Mouse (Mus musculus) spleen, postnatal 36 days (tissue): ENCODE measurements around the gene Aasdhppt.

ENCODE experiments used
- DNase-seq, 2 experiments: peaks; one replicate each; pipeline ENCODE4 v3.0.0; 2022; ENCODE audit warnings: low spot score in 2 of 2, mixed read lengths in 1 of 2

Aasdhppt gene

GRCm38 (mm10) chr9:4309351-4310085 is at the start of gene Aasdhppt, which contains the start of gene Kbtbd3:
Gene Aasdhppt, minus strand, starts transcription at chr9:4309471.
Gene Kbtbd3, plus strand, starts transcription at chr9:4309833.
- DNase-seq = peak; percentile 99

DNA sequence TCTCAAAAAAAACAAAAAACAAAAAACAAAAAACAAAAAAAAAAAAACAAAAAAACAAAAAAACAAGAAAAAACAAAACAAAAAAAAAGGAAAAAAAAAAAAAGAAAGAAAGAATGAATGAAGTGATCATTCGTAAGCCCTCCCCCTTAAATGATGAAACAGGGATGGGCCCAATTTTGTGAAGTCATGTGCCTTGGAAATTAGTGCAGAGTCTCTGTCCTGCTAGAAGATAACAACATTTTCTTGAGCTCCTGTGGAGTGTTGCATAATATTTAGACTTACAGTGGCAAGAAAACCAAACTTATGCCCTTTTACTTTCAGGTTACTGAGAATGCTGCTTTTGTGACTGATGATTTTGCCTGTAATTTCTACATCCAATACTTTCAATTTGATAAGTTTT is 43.9 kb upstream of the Aasdhppt start:
- no peak for DNase-seq

DNA sequence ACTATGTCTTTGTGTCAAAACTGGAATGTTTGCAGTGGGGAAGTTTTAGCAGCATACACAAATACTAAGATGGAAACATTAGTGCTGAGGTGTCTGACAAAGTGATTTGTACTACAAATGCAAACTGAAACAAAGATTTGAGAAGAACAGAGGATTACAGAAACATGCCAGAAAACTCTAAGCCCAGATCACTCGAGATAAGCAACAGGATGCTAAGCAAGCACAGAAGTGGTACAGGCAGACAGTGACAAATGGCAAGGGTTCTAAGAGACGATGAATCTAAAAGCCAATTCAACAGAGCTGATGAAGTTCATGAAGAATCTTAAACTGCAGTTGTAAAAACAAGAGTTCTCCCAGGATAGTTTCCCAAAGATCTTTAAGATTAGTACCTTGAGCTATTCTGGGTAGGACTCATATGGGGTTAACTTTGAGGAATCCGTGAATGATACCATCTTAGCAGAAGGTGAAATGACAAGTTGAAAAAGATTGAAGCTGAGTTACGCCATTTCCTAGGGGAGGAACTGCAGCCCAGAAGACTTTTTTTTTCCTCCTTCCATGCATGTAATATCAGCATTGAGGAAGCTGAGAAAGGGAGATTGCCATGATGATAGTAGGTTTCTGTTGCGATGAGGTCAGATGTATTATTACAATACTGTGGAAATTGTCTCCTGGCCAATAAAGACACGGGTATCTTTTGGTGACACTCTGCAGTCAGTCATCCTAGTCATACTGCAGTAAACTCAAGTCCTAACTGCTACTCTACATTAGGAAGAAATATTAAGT is 9.9 kb upstream of the Aasdhppt start:
- DNase-seq = no peak

DNA sequence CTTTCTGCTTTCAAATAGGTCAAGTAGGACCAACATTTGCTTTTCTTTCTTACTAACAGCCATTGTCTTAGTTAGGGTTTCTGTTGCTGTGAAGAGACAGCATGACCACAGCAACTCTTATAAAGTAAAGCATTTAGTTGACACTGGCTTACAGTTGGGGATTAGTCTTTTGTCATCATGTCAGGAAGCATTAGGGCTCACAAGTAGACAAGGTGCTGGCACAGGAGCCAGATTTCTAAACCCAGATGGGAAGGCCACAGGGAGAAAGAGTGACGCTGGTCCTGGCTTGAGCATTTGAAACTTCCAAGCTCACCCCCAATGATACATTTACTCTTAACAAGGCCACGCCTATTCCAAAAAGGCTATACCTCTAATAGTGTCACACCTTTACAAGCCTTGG is 6.5 kb upstream of the Aasdhppt start:
- DNase-seq = no peak

DNA sequence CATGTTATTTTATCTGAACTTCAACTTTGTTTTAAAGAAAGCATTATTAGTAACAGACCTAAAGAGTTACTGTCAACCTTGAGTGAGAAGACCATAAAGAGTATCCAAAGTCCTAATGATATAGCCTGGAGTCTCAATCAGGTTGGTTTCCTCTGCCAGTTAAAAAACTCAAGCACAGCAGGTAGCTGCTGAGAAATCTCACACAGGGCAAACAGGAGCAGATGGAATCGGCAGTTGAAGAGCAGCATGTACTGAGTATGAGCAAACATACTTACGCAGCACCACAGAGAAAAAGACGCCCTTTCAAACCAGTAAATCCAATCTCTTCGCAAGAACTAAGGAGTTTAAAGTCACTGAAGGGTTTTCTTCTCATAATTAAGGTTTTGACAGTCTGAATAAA is 4.7 kb upstream of the Aasdhppt start:
- no peak for DNase-seq

GRCm38 (mm10) chr9:4311162-4311561 is 1.9 kb upstream of the Aasdhppt start:
- DNase-seq = no peak

DNA sequence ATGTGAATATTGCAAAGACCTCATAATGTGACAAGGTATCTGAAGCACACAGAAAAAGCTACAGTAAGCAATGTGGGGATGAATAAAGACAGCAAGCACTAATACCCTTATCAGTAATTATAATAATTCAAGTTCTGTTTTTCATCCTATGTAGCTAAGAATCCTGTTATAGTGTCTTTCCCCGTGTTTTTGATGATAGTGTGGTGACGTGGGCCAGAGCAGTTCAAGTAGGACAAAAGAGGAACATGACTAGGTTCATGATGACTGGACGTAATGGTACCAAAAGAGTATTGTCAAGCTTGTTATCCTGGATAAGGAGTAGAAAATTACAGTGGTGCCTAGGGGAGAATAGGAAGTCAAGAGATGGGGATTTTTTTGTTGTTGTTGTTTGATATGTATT is 1.4 kb upstream of the Aasdhppt start:
- DNase-seq = no peak

GRCm38 (mm10) chr9:4308628-4309350 is 482 bp downstream of the Aasdhppt start:
- no peak for DNase-seq

DNA sequence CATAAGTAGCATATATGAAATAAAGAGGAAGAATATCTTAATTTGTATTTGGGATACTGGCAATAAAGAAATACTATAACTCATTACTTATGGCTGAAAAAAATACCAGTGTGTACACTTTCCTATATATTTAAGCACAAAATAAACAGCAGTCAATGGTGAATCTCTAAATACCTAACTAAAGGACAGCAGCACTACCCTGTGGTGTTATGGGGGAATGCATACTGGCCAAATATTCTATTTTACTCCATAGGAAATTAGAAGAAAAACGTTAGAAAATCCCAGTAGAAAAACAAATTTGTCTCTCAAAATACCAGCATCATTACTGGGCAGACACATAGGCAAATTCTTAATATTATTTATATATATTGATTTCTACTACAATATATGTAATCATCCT is 4.4 kb downstream of the Aasdhppt start:
- DNase-seq = no peak

DNA sequence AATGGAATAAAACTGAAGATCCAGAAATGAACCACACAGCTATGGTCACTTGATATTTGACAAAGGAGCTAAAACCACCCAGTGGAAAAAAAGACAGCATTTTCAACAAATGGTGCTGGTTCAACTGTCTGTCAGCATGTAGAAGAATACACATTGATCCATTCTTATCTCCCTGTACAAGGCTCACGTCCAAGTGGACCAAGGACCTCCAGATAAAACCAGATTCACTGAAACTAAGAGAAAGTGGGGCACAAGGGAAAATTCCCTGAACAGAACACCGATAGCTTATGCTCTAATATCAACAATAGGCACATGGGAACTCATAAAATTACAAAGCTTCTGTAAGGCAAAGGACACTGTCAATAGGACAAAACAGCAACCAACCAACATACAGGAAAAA is 8.8 kb downstream of the Aasdhppt start:
- DNase-seq = no peak

GRCm38 (mm10) chr9:4283850-4284249 is 25.4 kb downstream of the Aasdhppt start:
- no peak for DNase-seq

DNA sequence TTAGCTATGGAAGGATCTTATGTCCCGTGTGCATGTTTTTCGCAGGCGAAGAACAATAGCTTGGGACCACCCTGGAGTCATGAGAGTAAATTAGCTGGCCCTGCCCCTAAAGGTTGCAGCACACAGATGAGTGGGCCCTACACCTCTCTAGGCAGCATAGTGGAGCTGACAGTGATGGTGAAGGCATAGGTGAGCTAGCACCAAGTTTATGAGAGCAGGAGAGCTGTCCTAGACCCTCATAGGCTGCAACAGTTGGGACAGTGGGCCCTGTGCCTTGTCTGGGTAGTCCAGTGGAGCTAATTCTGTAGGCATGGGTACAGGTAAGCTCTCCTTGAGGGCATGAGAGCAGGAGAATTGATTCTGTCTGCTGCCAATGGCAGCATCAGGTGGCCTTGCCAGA is 42.4 kb downstream of the Aasdhppt start:
- no peak for DNase-seq

DNA sequence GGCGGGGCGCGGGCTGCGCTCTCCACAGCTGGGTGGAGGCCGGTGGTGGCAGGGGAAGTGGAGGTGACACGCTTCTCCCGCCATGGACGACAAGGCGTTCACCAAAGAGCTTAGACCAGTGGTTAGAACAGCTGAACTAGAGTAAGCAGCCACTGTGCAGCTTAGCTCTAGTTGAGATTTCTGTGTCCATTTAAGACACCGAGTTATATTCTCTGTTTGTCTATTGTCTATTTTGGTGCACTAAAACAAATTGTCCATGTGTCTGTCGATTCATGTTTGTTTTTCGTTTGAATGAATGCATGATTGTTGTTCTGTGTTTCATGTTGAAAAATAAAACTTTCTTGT is 48.6 kb downstream of the Aasdhppt start:
- DNase-seq = no peak

DNA sequence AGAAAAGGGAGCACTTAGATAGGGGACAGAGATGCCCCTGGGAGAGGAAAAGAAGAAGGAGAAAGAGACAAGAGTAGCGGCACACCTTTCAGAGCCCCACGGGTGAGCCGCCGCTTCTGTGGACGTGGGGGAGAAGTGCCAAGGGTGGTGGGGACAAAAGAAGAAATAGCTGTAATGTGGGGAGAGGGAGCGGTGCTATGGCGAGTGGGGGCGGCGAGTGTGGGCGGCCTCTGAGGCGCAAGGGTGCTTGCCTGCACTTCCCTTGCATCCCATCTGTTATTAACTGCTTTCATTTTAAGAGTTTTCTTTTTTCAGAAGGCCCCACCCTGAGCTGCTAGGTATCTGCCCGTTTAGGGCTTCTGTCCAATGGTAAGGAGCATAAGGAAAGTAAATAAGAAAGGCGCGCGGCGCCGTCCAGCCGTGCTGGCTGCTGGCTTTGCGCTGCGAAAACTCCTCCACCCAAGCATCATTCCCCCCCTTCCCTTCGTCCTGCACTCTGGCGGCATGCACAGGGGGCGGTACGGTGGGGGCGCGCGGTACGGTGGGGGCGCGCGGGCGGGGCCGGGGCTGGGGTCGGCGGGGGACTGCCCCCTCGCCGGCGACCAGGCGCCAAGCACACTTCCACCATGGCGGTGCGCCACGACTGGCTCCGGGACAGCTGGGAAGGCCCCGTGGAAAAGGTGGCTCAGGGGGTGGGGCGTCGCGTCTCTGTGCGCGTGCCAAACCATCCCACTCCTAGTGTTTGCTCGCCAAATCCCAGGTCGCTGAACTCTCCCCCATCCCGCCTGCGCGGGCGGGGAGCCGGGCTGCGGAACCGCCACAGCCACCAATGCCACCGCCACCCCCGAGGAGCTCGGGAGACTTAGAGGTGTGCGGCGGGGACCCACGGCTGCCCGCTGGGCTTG is 49.2 kb downstream of the Aasdhppt start:
- peak in 1 of 2 experiments; percentile 4 for DNase-seq

DNA sequence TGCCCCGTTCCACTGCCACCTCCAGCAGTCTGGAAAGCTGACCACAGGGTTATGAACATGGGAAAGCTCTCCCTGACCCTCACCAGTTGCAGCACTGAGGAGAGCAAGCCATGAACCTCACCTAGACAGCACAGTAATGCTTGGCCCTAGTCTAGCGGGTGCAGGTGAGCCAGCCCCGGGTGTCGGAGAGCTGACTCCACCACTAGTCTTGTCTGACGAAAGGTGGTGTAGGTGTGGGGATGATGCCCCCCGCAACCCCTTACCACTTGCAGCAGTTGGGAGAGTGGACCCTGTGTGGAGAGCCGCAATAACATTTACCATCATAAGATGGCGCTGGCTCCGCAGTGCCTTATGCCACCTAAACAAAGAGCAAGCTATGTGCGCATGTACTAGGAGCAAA is 50.2 kb downstream of the Aasdhppt start:
- DNase-seq = no peak
